Mouse (Mus musculus) E14TG2a.4 (cell line): ENCODE data around the gene Ergic3.

Source experiments
- H3K27me3 ChIP-seq: 2 replicates; pipeline ENCODE4 v1.6.1; 2014; ENCODE audit warnings: low read length, control low read depth; ENCODE audit not compliant: insufficient read depth
- H3K36me3 ChIP-seq: 2 replicates; pipeline ENCODE4 v1.6.1; 2014; ENCODE audit warnings: low read length, control low read depth; ENCODE audit not compliant: insufficient read depth
- H3K4me1 ChIP-seq: replicated peaks from 2 replicates; pipeline ENCODE4 v1.6.1; 2014; ENCODE audit warnings: low read depth, low read length, control low read depth
- H3K4me3 ChIP-seq: replicated peaks from 2 replicates; pipeline ENCODE4 v1.5.1; 2014; ENCODE audit warnings: mild to moderate bottlenecking, low read length
- H3K9me3 ChIP-seq: 2 replicates; pipeline ENCODE4 v1.6.1; 2014; ENCODE audit warnings: low read length, control low read depth
- CTCF ChIP-seq: conservative IDR thresholded peaks from 2 replicates; pipeline ENCODE4 v1.5.1; 2014; ENCODE audit warnings: low read length
- NANOG ChIP-seq: IDR thresholded peaks from 2 replicates; pipeline ENCODE4 v1.6.1; 2014; ENCODE audit warnings: borderline replicate concordance, low read length, mixed read lengths
- POU5F1 ChIP-seq: IDR thresholded peaks from 2 replicates; pipeline ENCODE4 v1.6.1; 2014; ENCODE audit warnings: low read length, borderline replicate concordance

Gene Ergic3

DNA sequence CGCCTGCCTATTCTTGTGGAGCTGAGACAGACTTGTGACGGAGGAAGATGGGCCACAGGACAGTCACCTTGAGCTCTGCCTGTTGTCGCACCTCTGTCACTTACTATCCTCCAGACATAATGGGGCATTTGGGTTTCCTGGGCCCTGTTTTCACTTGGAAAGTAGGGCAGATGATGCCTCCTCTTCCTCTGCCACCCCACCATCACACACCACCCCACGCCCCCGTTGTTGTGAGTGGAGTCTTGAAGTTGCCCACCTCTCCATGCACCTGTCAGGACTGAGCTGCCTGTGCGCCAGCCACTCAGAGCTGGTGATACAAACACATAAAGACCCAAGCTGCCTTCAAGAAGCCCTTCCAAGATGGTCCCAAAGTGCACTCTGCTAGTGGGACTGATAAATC is 20.7 kb upstream of the Ergic3 start:
- Histone ChIP-seq H3K4me3 (no peak overlapping the region), H3K36me3 (peaks cover 98% of the 10 kb centered on the region), H3K27me3 (no peaks in the 10 kb centered on the region), H3K9me3 (no peaks in the 10 kb centered on the region), H3K4me1 (peaks cover 13% of the 10 kb centered on the region)
- TF ChIP-seq CTCF = no peak
- no peak for TF ChIP-seq NANOG
- TF ChIP-seq POU5F1 = no peak

DNA sequence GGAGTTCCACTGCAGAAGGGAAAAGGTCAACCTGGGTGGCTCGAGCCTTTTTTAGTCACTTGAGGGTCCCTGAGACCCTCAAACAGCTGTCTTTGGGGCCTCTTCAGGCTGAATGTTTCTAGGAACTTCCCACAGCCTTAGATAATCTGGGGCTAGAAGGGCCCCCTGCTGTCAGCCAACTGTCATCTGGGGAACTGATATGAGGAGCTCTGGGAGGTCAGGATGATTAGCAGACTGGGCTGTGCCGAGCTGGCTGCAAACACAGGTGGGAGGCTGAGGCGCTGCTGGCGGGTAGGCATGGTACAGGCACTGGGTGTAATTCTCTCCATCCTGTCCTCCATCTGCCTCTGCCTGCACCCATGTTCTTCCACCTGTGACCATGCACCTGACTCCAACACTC is 18.8 kb upstream of the Ergic3 start:
- Histone ChIP-seq H3K4me3 (no peak overlapping the region), H3K4me1 (peaks cover 21% of the 10 kb centered on the region), H3K27me3 (no peaks in the 10 kb centered on the region), H3K36me3 (peaks cover 98% of the 10 kb centered on the region), H3K9me3 (no peaks in the 10 kb centered on the region)
- TF ChIP-seq NANOG (no peak), POU5F1 (no peak), CTCF (no peak)

DNA sequence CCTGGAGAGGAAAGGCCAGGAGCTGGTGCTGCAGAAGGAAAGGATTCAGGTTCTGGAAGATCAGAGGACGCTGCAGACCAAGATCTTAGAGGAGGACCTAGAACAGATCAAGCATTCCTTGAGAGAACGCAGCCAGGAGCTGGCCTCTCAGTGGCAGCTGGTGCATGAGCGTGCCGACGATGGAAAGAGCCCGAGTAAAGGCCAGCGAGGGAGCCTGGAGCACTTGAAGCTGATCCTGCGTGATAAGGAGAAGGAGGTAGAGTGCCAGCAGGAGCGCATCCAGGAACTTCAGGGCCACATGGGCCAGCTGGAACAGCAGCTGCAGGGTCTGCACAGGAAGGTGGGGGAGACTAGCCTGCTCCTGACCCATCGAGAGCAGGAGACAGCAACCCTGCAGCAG is 16.7 kb upstream of the Ergic3 start:
- no peaks in the 10 kb centered on the region for H3K27me3 ChIP-seq
- H3K9me3 ChIP-seq = no peaks in the 10 kb centered on the region
- no peak overlapping the region for H3K4me3 ChIP-seq
- TF ChIP-seq NANOG = no peak
- no peak for TF ChIP-seq POU5F1
- no peak for TF ChIP-seq CTCF
- H3K4me1 ChIP-seq = peaks cover 28% of the 10 kb centered on the region
- peaks cover 98% of the 10 kb centered on the region for H3K36me3 ChIP-seq

DNA sequence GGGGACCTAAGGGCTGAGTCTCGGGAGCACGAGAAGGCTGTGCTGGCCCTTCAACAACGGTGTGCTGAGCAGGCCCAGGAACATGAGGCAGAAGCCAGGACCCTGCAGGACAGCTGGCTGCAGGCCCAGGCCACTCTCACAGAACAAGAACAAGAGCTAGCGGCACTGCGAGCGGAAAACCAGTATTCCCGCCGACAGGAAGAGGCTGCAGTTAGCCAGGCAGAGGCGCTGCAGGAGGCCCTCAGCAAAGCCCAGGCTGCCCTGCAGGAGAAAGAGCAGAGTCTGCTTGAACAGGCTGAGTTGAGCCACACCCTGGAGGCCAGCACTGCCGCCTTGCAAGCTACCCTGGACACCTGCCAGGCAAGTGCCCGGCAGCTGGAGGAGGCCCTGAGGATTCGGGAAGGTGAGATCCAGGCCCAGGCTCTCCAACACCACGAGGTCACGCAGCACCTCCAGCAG is 16.0 kb upstream of the Ergic3 start:
- Histone ChIP-seq H3K36me3 (peaks cover 100% of the 10 kb centered on the region), H3K27me3 (no peaks in the 10 kb centered on the region), H3K4me3 (peak overlapping the region; percentile 45), H3K4me1 (peaks cover 28% of the 10 kb centered on the region), H3K9me3 (no peaks in the 10 kb centered on the region)
- TF ChIP-seq NANOG (no peak), CTCF (no peak), POU5F1 (no peak)

DNA sequence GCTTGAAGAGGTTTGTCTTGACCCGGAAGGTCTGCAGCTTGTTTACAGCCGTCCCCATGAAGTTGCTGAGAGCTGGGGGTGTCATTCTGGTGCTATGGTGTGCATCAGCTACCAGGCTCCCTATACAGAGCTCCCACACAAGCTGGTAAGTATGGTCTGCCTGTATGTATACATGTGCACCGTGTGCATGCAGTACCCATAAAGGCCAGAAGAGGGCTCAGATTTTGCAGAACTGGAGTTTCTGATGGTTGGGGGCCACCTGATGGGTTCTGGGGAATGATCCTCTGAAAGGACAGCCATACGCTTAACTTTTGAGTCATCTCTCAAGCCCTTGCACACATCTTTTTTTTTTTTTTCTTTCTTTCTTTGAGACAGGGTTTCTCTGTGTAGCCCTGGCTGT is 2.5 kb upstream of the Ergic3 start:
- Histone ChIP-seq H3K4me1 (peaks cover 19% of the 10 kb centered on the region), H3K9me3 (no peaks in the 10 kb centered on the region), H3K36me3 (peaks cover 29% of the 10 kb centered on the region), H3K27me3 (no peaks in the 10 kb centered on the region), H3K4me3 (no peak overlapping the region)
- TF ChIP-seq NANOG = no peak
- peak; percentile 88 for TF ChIP-seq CTCF
- no peak for TF ChIP-seq POU5F1

DNA sequence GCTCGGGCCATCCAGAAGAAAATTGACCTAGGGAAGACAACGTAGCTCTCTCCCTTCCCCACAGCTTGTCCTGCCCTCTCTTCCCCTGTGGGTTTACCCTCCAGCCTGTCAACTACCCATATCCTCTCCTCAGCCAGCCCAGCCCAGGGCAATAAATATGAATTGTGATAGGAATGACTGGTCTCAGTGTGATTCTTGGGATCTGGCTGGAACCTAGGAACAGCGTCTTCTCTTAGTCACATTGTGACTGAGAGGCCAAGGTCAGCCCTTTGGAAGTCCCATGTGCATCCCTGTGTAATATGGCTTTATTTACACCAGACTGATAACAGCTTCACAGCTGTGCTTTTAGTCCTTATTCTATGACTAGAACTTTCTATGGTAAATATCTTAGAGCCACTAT is 10.3 kb downstream of the Ergic3 start:
- Histone ChIP-seq H3K27me3 (no peaks in the 10 kb centered on the region), H3K9me3 (no peaks in the 10 kb centered on the region), H3K4me1 (no peaks in the 10 kb centered on the region), H3K36me3 (peaks cover 65% of the 10 kb centered on the region), H3K4me3 (no peak overlapping the region)
- TF ChIP-seq POU5F1 = no peak

DNA sequence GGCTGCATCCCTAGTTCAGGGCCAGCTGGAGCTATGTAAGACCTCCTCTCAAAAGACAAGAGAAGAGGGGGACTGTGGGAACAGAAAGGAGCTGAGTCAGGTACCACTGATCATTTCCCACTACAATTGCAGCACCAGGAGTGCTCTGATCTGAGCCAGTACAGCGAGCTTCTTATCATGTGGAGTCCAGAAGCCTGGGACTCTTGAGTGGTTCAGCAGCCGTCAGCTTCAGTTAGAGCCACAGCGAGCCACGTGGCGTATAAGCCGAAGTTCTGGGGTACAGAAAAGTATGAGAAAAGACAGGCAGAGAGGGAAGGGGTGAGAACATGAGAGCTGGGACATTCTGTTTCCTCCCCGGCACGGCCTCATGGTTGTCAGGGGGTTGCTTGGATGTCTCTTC is 13.4 kb downstream of the Ergic3 start:
- Histone ChIP-seq H3K4me3 (no peak overlapping the region), H3K36me3 (peaks cover 34% of the 10 kb centered on the region), H3K27me3 (no peaks in the 10 kb centered on the region), H3K4me1 (peaks cover 4% of the 10 kb centered on the region; the same call in 1 of the 2 replicates), H3K9me3 (no peaks in the 10 kb centered on the region)
- TF ChIP-seq CTCF (no peak), POU5F1 (no peak), NANOG (no peak)

DNA sequence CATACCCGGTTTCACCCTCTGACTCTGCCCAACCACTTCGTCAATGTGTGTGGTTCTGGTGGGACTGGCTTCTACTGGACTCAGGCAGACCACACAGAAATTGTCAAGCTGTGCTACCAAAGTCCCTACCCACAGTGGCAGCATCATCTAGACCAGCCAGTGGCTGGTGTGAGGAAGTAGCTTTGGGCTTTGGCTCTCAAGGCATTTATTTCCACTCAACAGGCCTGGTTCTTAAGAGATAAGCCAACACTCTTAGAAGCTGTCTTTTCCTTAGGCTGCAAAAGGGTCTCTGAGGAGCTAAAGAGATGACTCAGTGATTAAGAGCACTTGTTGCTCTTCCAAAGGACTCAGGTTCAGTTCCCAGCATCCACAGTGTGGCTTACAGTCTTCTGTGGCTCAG is 13.9 kb downstream of the Ergic3 start:
- H3K36me3 ChIP-seq = peaks cover 28% of the 10 kb centered on the region
- no peak overlapping the region for H3K4me3 ChIP-seq
- H3K27me3 ChIP-seq = no peaks in the 10 kb centered on the region
- peaks cover 4% of the 10 kb centered on the region; the same call in 1 of the 2 replicates for H3K4me1 ChIP-seq
- H3K9me3 ChIP-seq = no peaks in the 10 kb centered on the region
- TF ChIP-seq NANOG = no peak
- no peak for TF ChIP-seq CTCF
- TF ChIP-seq POU5F1 = no peak

DNA sequence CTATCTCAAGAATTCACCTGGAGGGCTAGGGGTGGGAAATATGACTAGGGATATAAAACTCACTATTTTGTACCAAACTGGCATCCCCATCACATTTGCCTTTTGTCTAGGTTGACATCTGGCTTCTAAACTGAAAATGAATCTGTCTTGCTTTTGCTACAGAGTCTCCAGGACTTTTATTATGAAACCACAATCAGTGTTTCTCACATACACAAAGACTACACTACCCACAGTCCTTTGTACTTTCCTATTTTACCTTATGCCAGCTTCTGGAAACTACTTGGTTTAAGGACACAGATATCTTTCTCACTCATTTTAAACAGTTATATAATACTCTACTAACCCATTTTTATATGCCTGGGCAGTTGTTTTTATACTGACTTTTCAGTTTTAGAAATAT is 17.6 kb downstream of the Ergic3 start:
- TF ChIP-seq NANOG (no peak), POU5F1 (no peak), CTCF (no peak)
- Histone ChIP-seq H3K4me1 (peaks cover 14% of the 10 kb centered on the region; the same call in 1 of the 2 replicates), H3K9me3 (no peaks in the 10 kb centered on the region), H3K36me3 (no peaks in the 10 kb centered on the region), H3K27me3 (no peaks in the 10 kb centered on the region), H3K4me3 (no peak overlapping the region)
